10 mouse cellular contexts compared by ENCODE assay signal in the genomic region with DNA sequence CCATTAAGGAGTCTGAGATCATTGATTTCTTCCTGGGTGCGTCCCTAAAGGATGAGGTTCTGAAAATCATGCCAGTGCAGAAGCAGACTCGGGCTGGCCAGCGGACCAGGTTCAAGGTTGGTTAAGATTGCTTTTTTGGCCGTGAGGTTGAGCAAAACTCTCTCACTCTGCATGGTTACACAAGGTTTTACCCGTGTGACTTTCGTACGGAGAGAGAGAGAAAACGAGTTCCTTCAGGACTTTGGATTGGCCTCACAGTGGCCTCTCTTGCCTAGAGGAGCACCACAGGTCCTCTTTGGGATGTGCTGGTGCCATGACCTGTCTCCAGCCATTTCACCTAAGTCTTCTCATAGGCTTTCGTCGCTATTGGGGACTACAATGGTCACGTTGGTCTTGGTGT. TPM values are rescaled to one million over a fixed set of nuclear protein-coding genes. Genes with fewer than 3 reads are reported as not detected.
DNase-seq lines count a peak whose midpoint lies in the region; ATAC-seq lines count a peak whose summit lies in the region.
"Not testable (repeated sequence)": the region's sequence is repeated elsewhere in the genome, so short reads cannot be mapped to it uniquely, and the experiment has no call there.
"Had no signal": no experiment of that assay in that cellular context is flagged by ENCODE, and none has a peak within 500 bp of the region (broad histone marks: within the 10 kb centered on the region; RNA-seq: fewer than 3 reads in every experiment).

No protein-coding gene starts in this region.

- not testable (repeated sequence) for ATAC-seq in heart, embryonic 12.5 days (ENCODE audit: insufficient number of reproducible peaks, low FRiP score); intestine, embryonic 14.5 days (replicated peaks; ENCODE audit: low FRiP score, low TSS enrichment, low read depth); limb, embryonic 12.5 days (ENCODE audit: insufficient number of reproducible peaks, insufficient read depth, low FRiP score, low TSS enrichment, low read depth); lung, embryonic 16.5 days (ENCODE audit: low read depth); neural tube, embryonic 12.5 days (ENCODE audit: low FRiP score, low read depth)

- H3K9me3 ChIP-seq in erythroblast, embryonic 14.5 days (ENCODE audit: control insufficient read depth, low read length); heart, embryonic 12.5 days (replicated peaks); intestine, embryonic 14.5 days (ENCODE audit: control insufficient read depth, low read length); limb, embryonic 12.5 days; lung, embryonic 16.5 days (ENCODE audit: control insufficient read depth, low read length); neural tube, embryonic 12.5 days: not testable (repeated sequence)

- H3K4me3 ChIP-seq in erythroblast, embryonic 14.5 days (replicated peaks) = peak overlapping the region; percentile 85
- H3K4me3 ChIP-seq in heart, embryonic 12.5 days = peak overlapping the region; percentile 95
- H3K4me3 ChIP-seq in intestine, embryonic 14.5 days (ENCODE audit: low read depth, low read length) = peak overlapping the region; percentile 92
- H3K4me3 ChIP-seq in limb, embryonic 12.5 days (replicated peaks) = peak overlapping the region; percentile 81
- peak overlapping the region; percentile 92 for H3K4me3 ChIP-seq in lung, embryonic 16.5 days (ENCODE audit: low read length)
- H3K4me3 ChIP-seq in neural tube, embryonic 12.5 days = peak overlapping the region; percentile 80

- H3K27ac ChIP-seq in heart, embryonic 12.5 days (ENCODE audit: poor library complexity, severe bottlenecking) = 0 out of 2 replicates have a peak overlapping the region, but pooled peaks have one; percentile 83
- not testable (repeated sequence) for H3K27ac ChIP-seq in intestine, embryonic 14.5 days (ENCODE audit: low read depth); neural tube, embryonic 12.5 days
- H3K27ac ChIP-seq in limb, embryonic 12.5 days = peak overlapping the region; percentile 93
- H3K27ac ChIP-seq in lung, embryonic 16.5 days (ENCODE audit: low read length) = peak overlapping the region; percentile 80; the same call in 1 of the 2 replicates

- DNase-seq in adrenal gland, postnatal 14 days = peak; percentile 57
- DNase-seq in intestine, embryonic 14.5 days (ENCODE audit: low spot score) = not testable (repeated sequence)

- peaks cover 47% of the 10 kb centered on the region for H3K36me3 ChIP-seq in erythroblast, embryonic 14.5 days (ENCODE audit: control insufficient read depth)
- H3K36me3 ChIP-seq in heart, embryonic 12.5 days = peaks cover 37% of the 10 kb centered on the region
- H3K36me3 ChIP-seq in intestine, embryonic 14.5 days (ENCODE audit: control insufficient read depth, insufficient read depth, low read length) = peaks cover 35% of the 10 kb centered on the region
- peaks cover 49% of the 10 kb centered on the region for H3K36me3 ChIP-seq in limb, embryonic 12.5 days
- peaks cover 18% of the 10 kb centered on the region for H3K36me3 ChIP-seq in lung, embryonic 16.5 days (ENCODE audit: control insufficient read depth, insufficient read depth, low read length)
- peaks cover 36% of the 10 kb centered on the region for H3K36me3 ChIP-seq in neural tube, embryonic 12.5 days

- peak overlapping the region; percentile 84 for H3K4me2 ChIP-seq in heart, embryonic 12.5 days
- H3K4me2 ChIP-seq in intestine, embryonic 14.5 days (ENCODE audit: low read length) = peak overlapping the region; percentile 67
- H3K4me2 ChIP-seq in limb, embryonic 12.5 days = peak overlapping the region; percentile 82
- H3K4me2 ChIP-seq in lung, embryonic 16.5 days (ENCODE audit: low read depth, low read length) = peak overlapping the region; percentile 88
- H3K4me2 ChIP-seq in neural tube, embryonic 12.5 days (replicated peaks) = peak overlapping the region; percentile 94

- H3K4me1 ChIP-seq in erythroblast, embryonic 14.5 days (ENCODE audit: control insufficient read depth) = peaks cover 56% of the 10 kb centered on the region
- H3K4me1 ChIP-seq in heart, embryonic 12.5 days (replicated peaks) = peaks cover 29% of the 10 kb centered on the region
- peaks cover 23% of the 10 kb centered on the region for H3K4me1 ChIP-seq in intestine, embryonic 14.5 days (replicated peaks; ENCODE audit: control insufficient read depth, insufficient read depth, low read length)
- H3K4me1 ChIP-seq in limb, embryonic 12.5 days (replicated peaks) = peaks cover 32% of the 10 kb centered on the region
- H3K4me1 ChIP-seq in lung, embryonic 16.5 days (replicated peaks; ENCODE audit: control insufficient read depth, insufficient read depth, low read length) = peaks cover 31% of the 10 kb centered on the region
- peaks cover 35% of the 10 kb centered on the region for H3K4me1 ChIP-seq in neural tube, embryonic 12.5 days

- under 1% methylated on average over 11 of the region's 11 CpGs for WGBS in heart, embryonic 12.5 days
- WGBS in intestine, embryonic 14.5 days = 0% methylated on average over 10 of the region's 11 CpGs
- WGBS in limb, embryonic 12.5 days = under 1% methylated on average over 11 of the region's 11 CpGs
- WGBS in lung, embryonic 16.5 days = under 1% methylated on average over 10 of the region's 11 CpGs
- WGBS in neural tube, embryonic 12.5 days = 2% methylated on average over 11 of the region's 11 CpGs

- peak overlapping the region; percentile 86 for H3K9ac ChIP-seq in heart, embryonic 12.5 days
- H3K9ac ChIP-seq in intestine, embryonic 14.5 days (ENCODE audit: low read length) = peak overlapping the region; percentile 94
- H3K9ac ChIP-seq in limb, embryonic 12.5 days (replicated peaks) = peak overlapping the region; percentile 88
- H3K9ac ChIP-seq in lung, embryonic 16.5 days (ENCODE audit: low read length) = peak overlapping the region; percentile 85
- peak overlapping the region; percentile 83 for H3K9ac ChIP-seq in neural tube, embryonic 12.5 days

- H3K27me3 ChIP-seq in erythroblast, embryonic 14.5 days (ENCODE audit: control insufficient read depth); heart, embryonic 12.5 days (replicated peaks); intestine, embryonic 14.5 days (replicated peaks; ENCODE audit: control insufficient read depth, insufficient read depth, low read length); limb, embryonic 12.5 days; lung, embryonic 16.5 days (ENCODE audit: control insufficient read depth, insufficient read depth, low read depth, low read length); neural tube, embryonic 12.5 days (replicated peaks): not testable (repeated sequence)

RNA-seq across cellular contexts. Expression of a gene that starts 2.7 kb away (rescaled TPM):
- total RNA-seq in adrenal gland, postnatal 14 days (2021) = 702 and 762 TPM in 2 replicates
- polyA plus RNA-seq in erythroblast, embryonic 14.5 days (2012) = 143 and 504 TPM in 2 replicates
- polyA plus RNA-seq in heart, embryonic 12.5 days (2016; fragmentation: Nextera tagmentation; extraction: Ambion mirVana) = 810 and 828 TPM in 2 replicates
- 1,745 and 1,859 TPM in 2 replicates for polyA plus RNA-seq in intestine, embryonic 14.5 days (2014; fragmentation: Nextera tagmentation; extraction: Ambion mirVana)
- 1,161 and 1,172 TPM in 2 replicates for polyA plus RNA-seq in limb, embryonic 12.5 days (2016; fragmentation: Nextera tagmentation; extraction: Ambion mirVana)
- polyA plus RNA-seq in lung, embryonic 16.5 days (2015; fragmentation: Nextera tagmentation; extraction: Ambion mirVana) = 1,342 and 1,356 TPM in 2 replicates
- 826 and 871 TPM in 2 replicates for polyA plus RNA-seq in neural tube, embryonic 12.5 days (2016; fragmentation: Nextera tagmentation; extraction: Ambion mirVana)

RNA-seq across cellular contexts. Expression of a gene that starts 2.8 kb away (rescaled TPM):
- not detected in 2 replicates for total RNA-seq in adrenal gland, postnatal 14 days (2021)
- polyA plus RNA-seq in erythroblast, embryonic 14.5 days (2012) = 0.19 TPM in 1 of 2 replicates, not detected in the other
- not detected in 2 replicates for polyA plus RNA-seq in heart, embryonic 12.5 days (2016; fragmentation: Nextera tagmentation; extraction: Ambion mirVana)
- 0.15 TPM in 2 replicates for polyA plus RNA-seq in intestine, embryonic 14.5 days (2014; fragmentation: Nextera tagmentation; extraction: Ambion mirVana)
- 0.29 and 0.41 TPM in 2 replicates for polyA plus RNA-seq in limb, embryonic 12.5 days (2016; fragmentation: Nextera tagmentation; extraction: Ambion mirVana)
- 0.35 TPM in 1 of 2 replicates, not detected in the other for polyA plus RNA-seq in lung, embryonic 16.5 days (2015; fragmentation: Nextera tagmentation; extraction: Ambion mirVana)
- polyA plus RNA-seq in neural tube, embryonic 12.5 days (2016; fragmentation: Nextera tagmentation; extraction: Ambion mirVana) = not detected in 2 replicates
- total RNA-seq: adrenal gland, adult 2 months; gastrocnemius, postnatal 36 days; layer of hippocampus, postnatal 25 days had no signal

RNA-seq across cellular contexts. Expression of a gene that starts 3.7 kb away (rescaled TPM):
- total RNA-seq in adrenal gland, postnatal 14 days (2021) = 418 and 458 TPM in 2 replicates
- polyA plus RNA-seq in erythroblast, embryonic 14.5 days (2012) = 104 and 106 TPM in 2 replicates
- polyA plus RNA-seq in heart, embryonic 12.5 days (2016; fragmentation: Nextera tagmentation; extraction: Ambion mirVana) = 351 and 363 TPM in 2 replicates
- polyA plus RNA-seq in intestine, embryonic 14.5 days (2014; fragmentation: Nextera tagmentation; extraction: Ambion mirVana) = 258 and 296 TPM in 2 replicates
- 206 and 217 TPM in 2 replicates for polyA plus RNA-seq in limb, embryonic 12.5 days (2016; fragmentation: Nextera tagmentation; extraction: Ambion mirVana)
- 204 and 217 TPM in 2 replicates for polyA plus RNA-seq in lung, embryonic 16.5 days (2015; fragmentation: Nextera tagmentation; extraction: Ambion mirVana)
- polyA plus RNA-seq in neural tube, embryonic 12.5 days (2016; fragmentation: Nextera tagmentation; extraction: Ambion mirVana) = 230 and 240 TPM in 2 replicates

RNA-seq across cellular contexts. Expression of a gene that starts 7.0 kb away (rescaled TPM):
- 0.53 TPM in 1 of 2 replicates, not detected in the other for total RNA-seq in adrenal gland, postnatal 14 days (2021)
- not detected in 2 replicates for polyA plus RNA-seq in erythroblast, embryonic 14.5 days (2012)
- polyA plus RNA-seq in heart, embryonic 12.5 days (2016; fragmentation: Nextera tagmentation; extraction: Ambion mirVana) = 0.34 and 0.76 TPM in 2 replicates
- polyA plus RNA-seq in intestine, embryonic 14.5 days (2014; fragmentation: Nextera tagmentation; extraction: Ambion mirVana) = not detected in 2 replicates
- polyA plus RNA-seq in limb, embryonic 12.5 days (2016; fragmentation: Nextera tagmentation; extraction: Ambion mirVana) = not detected in 2 replicates
- not detected in 2 replicates for polyA plus RNA-seq in lung, embryonic 16.5 days (2015; fragmentation: Nextera tagmentation; extraction: Ambion mirVana)
- polyA plus RNA-seq in neural tube, embryonic 12.5 days (2016; fragmentation: Nextera tagmentation; extraction: Ambion mirVana) = not detected in 2 replicates
- polyA plus RNA-seq: adrenal gland, adult 2 months had no signal

RNA-seq across cellular contexts. Expression of a gene that starts 13.2 kb away (rescaled TPM):
- 35.8 and 41.2 TPM in 2 replicates for total RNA-seq in adrenal gland, postnatal 14 days (2021)
- 1.1 and 1.8 TPM in 2 replicates for polyA plus RNA-seq in erythroblast, embryonic 14.5 days (2012)
- 45.9 and 49.5 TPM in 2 replicates for polyA plus RNA-seq in heart, embryonic 12.5 days (2016; fragmentation: Nextera tagmentation; extraction: Ambion mirVana)
- 86.2 and 90.1 TPM in 2 replicates for polyA plus RNA-seq in intestine, embryonic 14.5 days (2014; fragmentation: Nextera tagmentation; extraction: Ambion mirVana)
- 99.7 and 103 TPM in 2 replicates for polyA plus RNA-seq in limb, embryonic 12.5 days (2016; fragmentation: Nextera tagmentation; extraction: Ambion mirVana)
- polyA plus RNA-seq in lung, embryonic 16.5 days (2015; fragmentation: Nextera tagmentation; extraction: Ambion mirVana) = 66.9 and 67.9 TPM in 2 replicates
- 91.5 and 95.3 TPM in 2 replicates for polyA plus RNA-seq in neural tube, embryonic 12.5 days (2016; fragmentation: Nextera tagmentation; extraction: Ambion mirVana)
